Mouse (Mus musculus) megakaryocyte-erythroid progenitor cell, adult 5-6 weeks (primary cell): Measurements from ENCODE around the gene Kpna4. TPM values are rescaled to one million over a fixed set of nuclear protein-coding genes. Genes with fewer than 3 reads are reported as not detected.
A peak's percentile ranks its signal among the peaks of the same experiment; 100 is the strongest.
"Not testable (repeated sequence)": the region's sequence is repeated elsewhere in the genome, so short reads cannot be mapped to it uniquely, and the experiment has no call there.

Source experiments
- ATAC-seq: replicated peaks from 2 replicates; pipeline ENCODE4 v1.8.0; 2016; ENCODE audit warnings: mild to moderate bottlenecking, inconsistent platforms; ENCODE audit not compliant: severe bottlenecking, poor library complexity, low FRiP score, low TSS enrichment
- total RNA-seq, 2 experiments: library from RNA; stranded (forward) in 1 of 2; stranded (reverse) in 1 of 2; fragments of 200-1000, 215-1000 nt in 1 of 2; fragments of >200 nt in 1 of 2; fragmentation: Nextera tagmentation in 1 of 2; gene quantifications; 2 replicates each; pipeline ENCODE4 v1.2.3; 2014 to 2017

Gene Kpna4
- total RNA-seq, 2 experiments from 2014 or later = 50.2 to 52.4 TPM

GRCm38 (mm10) chr3:69020764-69021163, 106.1 kb downstream of the Kpna4 start:
- ATAC-seq = no peak

- ATAC-seq = peak; percentile 80
Measured at GRCm38 (mm10) chr3:69020285-69020684, 106.6 kb downstream of the Kpna4 start.

- not testable (repeated sequence) for ATAC-seq
Measured at GRCm38 (mm10) chr3:69018635-69019034, 108.3 kb downstream of the Kpna4 start.

DNA sequence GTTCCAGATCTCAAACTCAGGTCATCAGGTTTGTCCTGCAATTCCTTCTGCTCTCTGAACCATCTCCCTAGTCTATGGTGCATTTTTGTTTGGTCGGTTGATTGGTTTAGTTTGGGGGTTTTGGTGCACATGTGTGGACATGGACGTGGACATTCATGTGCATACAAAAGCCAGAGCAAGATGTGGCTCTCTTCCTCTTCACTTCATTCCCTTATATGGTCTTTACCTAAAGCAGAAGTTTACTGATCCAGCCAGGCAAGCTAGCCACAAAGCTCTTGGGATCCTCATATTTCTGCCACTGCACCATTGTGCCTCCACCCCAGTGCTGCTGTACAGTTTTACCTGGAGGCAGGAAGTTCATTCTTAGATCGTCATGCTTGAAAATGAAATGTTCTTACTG, 109.7 kb downstream of the Kpna4 start:
- no peak for ATAC-seq

Other genes with a start within 250 kb of the Kpna4 start
- gene Ift80, start 122.5 kb downstream of the Kpna4 start, total RNA-seq (2014; fragmentation: Nextera tagmentation) = 20.1 and 22.3 TPM in 2 replicates
- 20.3 and 26.8 TPM in 2 replicates for gene Ift80, start 122.5 kb downstream of the Kpna4 start, total RNA-seq (2017)
- 208 and 219 TPM in 2 replicates for gene Smc4, start 122.4 kb downstream of the Kpna4 start, total RNA-seq (2014; fragmentation: Nextera tagmentation)
- gene Smc4, start 122.4 kb downstream of the Kpna4 start, total RNA-seq (2017) = 621 and 796 TPM in 2 replicates
- gene Trim59, start 82.4 kb downstream of the Kpna4 start, total RNA-seq (2014; fragmentation: Nextera tagmentation) = 37.8 and 49.7 TPM in 2 replicates
- gene Trim59, start 82.4 kb downstream of the Kpna4 start, total RNA-seq (2017) = 24.1 and 29.0 TPM in 2 replicates
- gene Arl14, start 95.3 kb upstream of the Kpna4 start, total RNA-seq (2014; fragmentation: Nextera tagmentation) = not detected in 2 replicates
- not detected in 2 replicates for gene Arl14, start 95.3 kb upstream of the Kpna4 start, total RNA-seq (2017)
- 13.9 and 23.2 TPM in 2 replicates for gene Ppm1l, start 189.7 kb upstream of the Kpna4 start, total RNA-seq (2014; fragmentation: Nextera tagmentation)
- 9.5 and 12.9 TPM in 2 replicates for gene Ppm1l, start 189.7 kb upstream of the Kpna4 start, total RNA-seq (2017)